Mouse (Mus musculus): ENCODE results near the gene 4921511M17Rik.
A peak's percentile ranks its signal among the peaks of the same experiment; 100 is the strongest.
"Not testable (repeated sequence)": the region's sequence is repeated elsewhere in the genome, so short reads cannot be mapped to it uniquely, and the experiment has no call there.

4921511M17Rik gene

GRCm38 (mm10) chrX:154033727-154034126 lies at the start of gene 4921511M17Rik:
4921511M17Rik (minus strand) TSS chrX:154033827.
- not testable (repeated sequence) for DNase-seq (ENCODE audit: low read depth, low spot score); H3K27me3 ChIP-seq (ENCODE audit: control insufficient read depth, insufficient read depth, low read length, poor library complexity, severe bottlenecking); H3K36me3 ChIP-seq (ENCODE audit: control insufficient read depth, insufficient read depth, low read length, poor library complexity, severe bottlenecking)

DNA sequence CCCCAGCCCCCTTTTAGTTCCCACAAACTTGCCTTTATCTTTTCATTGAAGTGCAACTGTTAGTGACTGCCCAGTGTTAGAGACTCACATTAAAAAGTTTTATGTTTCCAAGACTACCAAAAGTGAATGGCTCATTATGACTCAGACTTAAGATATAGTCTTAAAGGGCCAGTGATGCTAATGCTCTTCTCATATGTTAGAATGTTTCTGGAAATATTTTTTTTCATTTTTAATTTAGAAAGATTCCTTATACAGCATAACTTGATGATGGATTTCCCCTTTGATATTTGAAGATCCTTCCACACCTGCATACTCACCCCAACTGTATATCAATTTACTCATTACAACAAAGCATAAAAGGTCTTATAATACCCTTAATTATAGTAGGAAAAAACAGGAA lies 21.3 kb upstream of the 4921511M17Rik start, which contains the start of gene Gm10057:
Gm10057 (minus strand) TSS at position 101 of the 400 bp plus-strand sequence.
- H3K36me3 ChIP-seq (ENCODE audit: control insufficient read depth, insufficient read depth, low read length, poor library complexity, severe bottlenecking); H3K27me3 ChIP-seq (ENCODE audit: control insufficient read depth, insufficient read depth, low read length, poor library complexity, severe bottlenecking); DNase-seq (ENCODE audit: low read depth, low spot score): not testable (repeated sequence)

- not testable (repeated sequence) for DNase-seq (ENCODE audit: low read depth, low spot score); H3K27me3 ChIP-seq (ENCODE audit: control insufficient read depth, insufficient read depth, low read length, poor library complexity, severe bottlenecking); H3K36me3 ChIP-seq (ENCODE audit: control insufficient read depth, insufficient read depth, low read length, poor library complexity, severe bottlenecking)
These were observed 21.1 kb downstream of the 4921511M17Rik start, which contains the start of gene Samt1 for GRCm38 (mm10) chrX:154012540-154012939. Samt1 (minus strand) TSS chrX:154012640.

DNA sequence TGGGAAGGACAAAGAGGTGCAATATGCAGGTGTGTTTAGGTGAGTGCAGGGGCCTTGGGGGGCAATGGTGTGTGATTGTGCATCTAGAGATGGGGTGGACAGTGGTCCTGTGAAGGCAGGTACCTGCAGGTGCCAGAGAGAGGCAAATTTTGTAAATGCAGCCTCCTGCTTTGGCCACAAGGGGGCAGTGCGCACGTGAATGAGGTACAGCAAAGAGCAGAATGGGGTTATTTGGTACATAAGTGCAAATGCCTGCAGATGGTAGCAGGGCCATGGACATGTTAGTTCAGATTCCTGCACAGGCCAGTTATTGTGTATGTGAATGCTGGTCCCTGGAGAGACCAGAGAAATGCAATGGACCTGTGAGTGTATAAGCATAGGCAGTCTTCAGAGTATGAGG lies 56.7 kb downstream of the 4921511M17Rik start:
- not testable (repeated sequence) for H3K36me3 ChIP-seq (ENCODE audit: control insufficient read depth, insufficient read depth, low read length, poor library complexity, severe bottlenecking); H3K27me3 ChIP-seq (ENCODE audit: control insufficient read depth, insufficient read depth, low read length, poor library complexity, severe bottlenecking)

DNA sequence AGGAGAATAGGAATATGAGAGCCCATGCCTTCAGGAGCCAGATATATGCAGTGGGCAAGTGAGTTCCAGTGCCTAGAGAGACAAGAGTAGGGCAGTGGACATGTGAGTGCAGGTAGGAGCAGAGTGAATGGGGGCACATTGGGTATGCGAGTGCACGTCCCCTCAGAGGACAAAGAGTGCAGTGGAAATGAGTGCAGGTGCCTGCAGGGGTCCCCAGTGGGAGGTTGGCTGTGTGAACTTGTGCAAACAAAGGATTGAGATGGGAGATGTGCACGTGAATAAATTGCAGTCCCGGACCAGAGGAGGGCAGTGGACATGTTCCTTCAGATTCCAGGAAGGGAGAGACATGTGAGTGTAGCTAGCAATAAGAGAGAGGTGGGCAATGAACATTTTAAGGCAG lies 57.2 kb downstream of the 4921511M17Rik start:
- DNase-seq (ENCODE audit: low read depth, low spot score); H3K36me3 ChIP-seq (ENCODE audit: control insufficient read depth, insufficient read depth, low read length, poor library complexity, severe bottlenecking); H3K27me3 ChIP-seq (ENCODE audit: control insufficient read depth, insufficient read depth, low read length, poor library complexity, severe bottlenecking): not testable (repeated sequence)

More for the DNA sequence above, 56.7 kb downstream of the 4921511M17Rik start:
- DNase-seq (ENCODE audit: low read depth, low spot score): not testable (repeated sequence)

DNA sequence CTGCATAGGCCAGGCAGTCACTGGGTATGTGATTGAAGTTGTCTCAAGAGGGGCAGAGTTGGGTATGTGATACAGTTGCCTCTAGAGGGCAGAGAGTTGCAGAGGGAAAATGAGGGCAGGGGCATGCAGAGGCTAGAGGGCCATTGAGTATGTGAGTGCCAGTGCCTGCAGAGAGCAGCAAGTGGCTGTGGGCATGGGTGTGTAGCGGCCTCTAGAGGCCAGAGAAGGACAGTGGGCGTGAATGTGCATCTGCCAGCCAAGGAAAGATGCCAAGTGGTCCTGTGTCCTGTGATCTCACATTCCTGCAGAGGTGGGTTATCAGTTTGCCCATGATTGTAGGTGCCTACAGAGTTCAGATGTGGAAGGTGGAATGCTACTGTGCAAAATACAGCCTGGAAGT lies 59.2 kb downstream of the 4921511M17Rik start:
- Histone ChIP-seq H3K36me3 (ENCODE audit: control insufficient read depth, insufficient read depth, low read length, poor library complexity, severe bottlenecking) (no peaks in the 10 kb centered on the region), H3K27me3 (ENCODE audit: control insufficient read depth, insufficient read depth, low read length, poor library complexity, severe bottlenecking) (no peaks in the 10 kb centered on the region)
- DNase-seq (ENCODE audit: low read depth, low spot score): peak; percentile 11
